Mouse (Mus musculus) layer of hippocampus, adult 6 months (tissue): ENCODE data around the gene Vmn1r157. TPM values are rescaled to one million over a fixed set of nuclear protein-coding genes. Genes with fewer than 3 reads are reported as not detected.

ENCODE experiments used
- long read RNA-seq, 2 experiments: library from polyadenylated mRNA; unstranded; transcript quantifications; one replicate each; pipeline ENCODE4 v2.0.0; 2019 to 2020
- polyA plus RNA-seq: library from polyadenylated mRNA; unstranded; fragments of <200 nt; fragmentation: Nextera tagmentation; gene quantifications from 2 replicates; pipeline ENCODE4 v1.2.3, GENCODE M21; 2021

Vmn1r157 gene
- polyA plus RNA-seq, result not detected in 2 replicates
- long read RNA-seq, experiment 1, result 0 reads
- long read RNA-seq, experiment 2, result 0 reads

DNA sequence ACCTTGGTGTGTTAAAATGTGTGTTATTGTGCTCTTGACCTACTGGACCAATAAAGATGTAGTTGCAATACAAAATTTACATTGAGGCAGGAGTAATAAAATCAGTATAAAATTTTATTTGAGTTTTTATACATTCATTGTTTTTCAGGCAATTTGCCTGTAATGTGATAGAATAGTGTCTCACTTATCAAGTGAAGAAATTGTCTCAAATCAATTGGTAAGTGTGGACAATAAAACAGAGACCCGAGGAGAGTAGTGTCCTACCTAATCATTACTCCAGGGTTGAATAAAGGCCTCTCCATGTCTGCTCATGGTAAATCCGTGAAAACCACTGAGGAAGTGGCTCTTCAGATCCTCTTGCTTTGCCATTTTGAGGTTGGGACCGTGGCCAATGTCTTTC, at the start of gene Vmn1r157:
Gene Vmn1r157, plus strand, starts transcription at position 301 of the 400 bp plus-strand sequence.

DNA sequence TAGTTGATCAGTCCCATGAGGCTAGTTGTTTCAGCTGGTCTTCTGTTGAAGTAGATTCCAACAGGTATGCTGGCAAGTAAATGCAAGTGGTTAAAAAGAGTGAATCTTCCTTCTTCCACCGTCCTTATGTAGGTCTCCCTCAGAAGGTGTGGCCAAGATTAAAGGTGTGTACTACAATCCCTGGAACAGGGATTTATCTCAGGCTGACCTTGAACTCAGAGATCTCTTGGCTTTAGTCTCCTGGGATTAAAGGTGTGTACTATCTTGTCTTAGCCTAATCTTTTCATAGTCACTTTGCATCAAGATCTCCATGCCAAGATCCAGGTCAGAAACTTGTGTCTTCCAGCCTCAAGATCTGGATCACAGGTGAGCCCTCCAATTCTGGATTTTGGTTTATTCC, 41.9 kb upstream of the Vmn1r157 start, which contains the start of gene Gm4567:
Gene Gm4567, minus strand, starts transcription at position 101 of the 400 bp plus-strand sequence.

DNA sequence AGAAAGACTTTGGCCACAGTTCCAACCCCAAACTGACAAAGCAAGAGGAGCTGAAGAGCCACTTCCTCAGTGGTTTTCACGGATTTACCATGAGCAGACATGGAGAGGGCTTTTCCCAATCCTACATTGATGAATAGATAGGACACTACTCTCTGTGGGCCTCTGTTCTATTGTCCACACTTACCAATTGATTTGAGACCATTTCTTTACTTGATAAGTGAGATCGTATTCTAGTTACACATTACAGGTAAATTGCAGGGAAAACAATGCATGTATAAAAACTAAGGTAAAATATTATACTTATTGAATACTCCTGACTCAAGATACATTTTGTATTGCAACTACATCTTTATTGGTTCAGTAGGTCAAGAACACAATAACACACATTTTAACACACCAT, 29.2 kb downstream of the Vmn1r157 start, which contains the start of gene Vmn1r158:
Gene Vmn1r158, minus strand, starts transcription at position 101 of the 400 bp plus-strand sequence.

Other genes with a start within 250 kb of the Vmn1r157 start
- gene Vmn1r152, start 238.7 kb upstream of the Vmn1r157 start, polyA plus RNA-seq, result not detected in 2 replicates
- gene Gm8677, start 226.8 kb upstream of the Vmn1r157 start, polyA plus RNA-seq, result not detected in 2 replicates
- not detected in 2 replicates for gene Gm4201, start 196.4 kb upstream of the Vmn1r157 start, polyA plus RNA-seq
- not detected in 2 replicates for gene Gm4565, start 173.6 kb upstream of the Vmn1r157 start, polyA plus RNA-seq
- not detected in 2 replicates for gene Vmn1r155, start 103.7 kb upstream of the Vmn1r157 start, polyA plus RNA-seq
- gene Gm8693, start 69.4 kb upstream of the Vmn1r157 start, polyA plus RNA-seq, result not detected in 2 replicates
- not detected in 2 replicates for gene Gm4567, start 42.0 kb upstream of the Vmn1r157 start, polyA plus RNA-seq
- gene Vmn1r158, start 29.1 kb downstream of the Vmn1r157 start, polyA plus RNA-seq, result not detected in 2 replicates
- not detected in 2 replicates for gene Vmn1r159, start 81.9 kb downstream of the Vmn1r157 start, polyA plus RNA-seq
- not detected in 2 replicates for gene Vmn1r160, start 109.5 kb downstream of the Vmn1r157 start, polyA plus RNA-seq
- not detected in 2 replicates for gene Gm4214, start 223.0 kb downstream of the Vmn1r157 start, polyA plus RNA-seq